Mouse (Mus musculus) midbrain, embryonic 15.5 days (tissue): Measurements from ENCODE around the gene Timm29. TPM values are rescaled to one million over a fixed set of nuclear protein-coding genes. Genes with fewer than 3 reads are reported as not detected.

Experiments used
- ATAC-seq: fragments of 200-750 bp; cut with Nextera tagmentation; replicated peaks from 2 replicates; pipeline ENCODE4 v1.8.0; 2017; ENCODE audit warnings: moderate TSS enrichment
- H3K27ac ChIP-seq: fragments of 300-500 bp; sonication (generic); 2 replicates; pipeline ENCODE4 v1.5.1; 2015; ENCODE audit warnings: mild to moderate bottlenecking, inconsistent platforms
- H3K27me3 ChIP-seq: fragments of 300-500 bp; sonication (generic); replicated peaks from 2 replicates; pipeline ENCODE4 v1.6.1; 2015; ENCODE audit warnings: inconsistent platforms
- H3K36me3 ChIP-seq: fragments of 300-500 bp; sonication (generic); replicated peaks from 2 replicates; pipeline ENCODE4 v1.6.1; 2015; ENCODE audit warnings: inconsistent platforms
- H3K4me1 ChIP-seq: fragments of 300-500 bp; sonication (generic); 2 replicates; pipeline ENCODE4 v1.6.1; 2015; ENCODE audit warnings: inconsistent platforms
- H3K4me2 ChIP-seq: fragments of 300-500 bp; sonication (generic); 2 replicates; pipeline ENCODE4 v1.6.1; 2015; ENCODE audit warnings: inconsistent platforms, mild to moderate bottlenecking, moderate library complexity
- H3K4me3 ChIP-seq: fragments of 300-500 bp; sonication (generic); 2 replicates; pipeline ENCODE4 v1.5.1; 2015; ENCODE audit warnings: mild to moderate bottlenecking, inconsistent platforms
- H3K9ac ChIP-seq: fragments of 300-500 bp; sonication (generic); 2 replicates; pipeline ENCODE4 v1.6.1; 2015; ENCODE audit warnings: mild to moderate bottlenecking, inconsistent platforms
- H3K9me3 ChIP-seq: fragments of 300-500 bp; sonication (generic); 2 replicates; pipeline ENCODE4 v1.6.1; 2016; ENCODE audit warnings: inconsistent platforms
- WGBS: fragments of 180-500 bp; shearing (Covaris S2); methylation state at CpG from one replicate; pipeline ENCODE4 v1.1.7; 2015; ENCODE audit warnings: mixed read lengths; 5-methylcytosine and 5-hydroxymethylcytosine counted together
- microRNA counts: library from miRNA; unstranded; fragments of <30 nt; microRNA quantifications from one replicate; lab custom pipeline; 2016
- microRNA-seq: library from miRNA; unstranded; fragments of <30 nt; microRNA quantifications from one replicate; pipeline ENCODE4, GENCODE M21; 2016
- polyA plus RNA-seq: library from polyadenylated mRNA; unstranded; fragments of >200 nt; fragmentation: Nextera tagmentation; extraction: Ambion mirVana; gene quantifications from 2 replicates; pipeline ENCODE4 v1.2.1, GENCODE M21; 2015

Gene Timm29
- polyA plus RNA-seq, 1 experiment from 2014 or later, result 68.8 TPM

DNA sequence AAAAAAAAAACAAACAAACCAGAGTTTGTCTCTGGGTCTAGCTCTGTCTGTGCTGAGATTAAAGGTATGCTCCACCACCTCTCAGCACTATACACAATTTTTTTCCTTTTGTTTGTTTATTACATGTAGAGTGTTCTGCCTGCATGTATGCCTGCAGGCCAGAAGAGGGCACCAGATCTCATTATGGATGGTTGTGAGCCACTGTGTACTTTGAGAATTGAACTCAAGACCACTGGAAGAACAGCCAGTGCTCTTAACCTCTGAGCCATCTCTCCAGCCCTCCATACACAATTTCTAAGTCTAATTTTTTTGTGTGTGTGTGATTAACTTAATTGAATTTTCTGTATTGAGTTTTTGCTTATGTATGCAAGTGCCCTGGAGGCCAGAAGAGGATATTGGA, 34.0 kb downstream of the Timm29 start:
- Histone ChIP-seq H3K4me3 (no peak overlapping the region), H3K27me3 (no peaks in the 10 kb centered on the region), H3K4me2 (no peak overlapping the region), H3K36me3 (no peaks in the 10 kb centered on the region), H3K4me1 (peaks cover 21% of the 10 kb centered on the region), H3K27ac (no peak overlapping the region), H3K9me3 (no peaks in the 10 kb centered on the region), H3K9ac (no peak overlapping the region)
- no peak for ATAC-seq

- Histone ChIP-seq H3K4me2 (no peak overlapping the region), H3K27ac (no peak overlapping the region), H3K4me3 (no peak overlapping the region), H3K9me3 (no peaks in the 10 kb centered on the region), H3K9ac (no peak overlapping the region), H3K36me3 (no peaks in the 10 kb centered on the region), H3K27me3 (no peaks in the 10 kb centered on the region), H3K4me1 (peaks cover 21% of the 10 kb centered on the region)
- no peak for ATAC-seq
- 78% methylated on average over 5 of the region's 5 CpGs for WGBS
Observed at GRCm38 (mm10) chr9:21627145-21627795, 34.7 kb downstream of the Timm29 start.

GRCm38 (mm10) chr9:21630673-21631072, 38.2 kb downstream of the Timm29 start:
- H3K27me3 ChIP-seq, result no peaks in the 10 kb centered on the region
- peaks cover 11% of the 10 kb centered on the region for H3K4me1 ChIP-seq
- H3K9ac ChIP-seq, result no peak overlapping the region
- H3K9me3 ChIP-seq, result no peaks in the 10 kb centered on the region
- 83% methylated on average over 3 of the region's 3 CpGs for WGBS
- H3K36me3 ChIP-seq, result peaks cover 20% of the 10 kb centered on the region; the same call in 1 of the 2 replicates
- no peak overlapping the region for H3K27ac ChIP-seq
- no peak overlapping the region for H3K4me3 ChIP-seq
- no peak overlapping the region for H3K4me2 ChIP-seq
- ATAC-seq, result no peak

DNA sequence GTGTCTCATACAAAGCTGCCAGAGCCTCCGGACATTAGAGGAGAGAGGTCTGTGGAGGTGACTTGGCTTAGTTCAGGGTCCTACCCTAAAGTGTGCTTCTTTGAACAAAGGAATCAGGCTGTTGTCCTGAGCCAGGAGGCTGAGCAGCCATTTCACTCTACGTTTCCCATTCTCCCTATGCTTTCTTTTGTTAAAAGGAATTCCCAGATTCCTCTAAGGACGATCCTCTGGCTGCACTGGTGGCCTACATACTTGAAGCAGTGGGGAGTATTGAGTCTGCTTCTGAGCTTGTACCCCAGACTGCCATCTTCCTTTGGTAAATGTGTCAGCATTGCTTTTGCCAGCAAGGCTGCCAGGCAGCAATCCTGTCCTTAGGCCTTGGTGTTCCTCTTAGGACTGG, 40.6 kb downstream of the Timm29 start:
- peaks cover 3% of the 10 kb centered on the region; the same call in 1 of the 2 replicates for H3K4me1 ChIP-seq
- no peak overlapping the region for H3K9ac ChIP-seq
- ATAC-seq, result no peak
- H3K9me3 ChIP-seq, result no peaks in the 10 kb centered on the region
- peaks cover 38% of the 10 kb centered on the region for H3K36me3 ChIP-seq
- no peak overlapping the region for H3K4me3 ChIP-seq
- no peak overlapping the region for H3K4me2 ChIP-seq
- H3K27me3 ChIP-seq, result no peaks in the 10 kb centered on the region
- 71% methylated on average over 3 of the region's 3 CpGs for WGBS
- H3K27ac ChIP-seq, result no peak overlapping the region

GRCm38 (mm10) chr9:21635639-21636038, 43.1 kb downstream of the Timm29 start:
- H3K9ac ChIP-seq, result no peak overlapping the region

GRCm38 (mm10) chr9:21639031-21639430, 46.5 kb downstream of the Timm29 start:
- no peak overlapping the region for H3K27ac ChIP-seq
- H3K4me2 ChIP-seq, result no peak overlapping the region
- no peak for ATAC-seq
- H3K9me3 ChIP-seq, result no peaks in the 10 kb centered on the region
- H3K4me3 ChIP-seq, result no peak overlapping the region
- H3K27me3 ChIP-seq, result no peaks in the 10 kb centered on the region
- 96% methylated on average over 11 of the region's 11 CpGs for WGBS
- no peak overlapping the region for H3K9ac ChIP-seq
- H3K4me1 ChIP-seq, result no peaks in the 10 kb centered on the region
- H3K36me3 ChIP-seq, result peaks cover 85% of the 10 kb centered on the region

More at GRCm38 (mm10) chr9:21635639-21636038, 43.1 kb downstream of the Timm29 start:
- H3K4me2 ChIP-seq, result no peak overlapping the region
- no peaks in the 10 kb centered on the region for H3K9me3 ChIP-seq
- peaks cover 3% of the 10 kb centered on the region; the same call in 1 of the 2 replicates for H3K4me1 ChIP-seq
- no peak overlapping the region for H3K4me3 ChIP-seq
- H3K36me3 ChIP-seq, result peaks cover 63% of the 10 kb centered on the region
- no peak overlapping the region for H3K27ac ChIP-seq
- no peaks in the 10 kb centered on the region for H3K27me3 ChIP-seq
- 78% methylated on average over 7 of the region's 7 CpGs for WGBS
- peak; percentile 53; the same call in 1 of the 2 replicates for ATAC-seq

MicroRNA genes within 50 kb of the gene (microRNA counts, 519-probe panel; counts per million panel counts)
- not detected for microRNA mmu-miR-1946b (lab: Ali Mortazavi, UCI)

Small RNAs within 50 kb of the gene (microRNA-seq; reads per million reads assigned to microRNA genes)
- gene Mir1946b, result not detected

Other genes starting within 250 kb of the Timm29 start
- gene Ilf3, start 224.9 kb upstream of the Timm29 start, polyA plus RNA-seq, result 246 and 256 TPM in 2 replicates
- gene Qtrt1, start 180.9 kb upstream of the Timm29 start, polyA plus RNA-seq, result 59.0 and 59.3 TPM in 2 replicates
- gene Dnm2, start 167.8 kb upstream of the Timm29 start, polyA plus RNA-seq, result 71.5 and 74.9 TPM in 2 replicates
- 61.2 and 62.7 TPM in 2 replicates for gene Tmed1, start 82.5 kb upstream of the Timm29 start, polyA plus RNA-seq
- 1.9 and 2.6 TPM in 2 replicates for gene AB124611, start 66.5 kb upstream of the Timm29 start, polyA plus RNA-seq
- 46.7 and 49.3 TPM in 2 replicates for gene Carm1, start 45.8 kb upstream of the Timm29 start, polyA plus RNA-seq
- gene Yipf2, start 106 bp downstream of the Timm29 start, polyA plus RNA-seq, result 27.0 and 29.2 TPM in 2 replicates
- gene Smarca4, start 23.4 kb downstream of the Timm29 start, polyA plus RNA-seq, result 158 and 163 TPM in 2 replicates
- gene Ldlr, start 130.8 kb downstream of the Timm29 start, polyA plus RNA-seq, result 15.8 and 15.9 TPM in 2 replicates
- 15.7 and 17.8 TPM in 2 replicates for gene Spc24, start 167.6 kb downstream of the Timm29 start, polyA plus RNA-seq
- gene Kank2, start 206.0 kb downstream of the Timm29 start, polyA plus RNA-seq, result 5.8 TPM in 2 replicates
- gene Angptl8, start 242.8 kb downstream of the Timm29 start, polyA plus RNA-seq, result 0.61 and 0.74 TPM in 2 replicates